Mouse (Mus musculus): ENCODE measurements around the gene Amer1. TPM values are rescaled to one million over a fixed set of nuclear protein-coding genes. Genes with fewer than 3 reads are reported as not detected.

Amer1 gene
- total and polyA plus RNA-seq, 3 experiments, result 1.5 to 17.0 (median 4.7) TPM

GRCm38 (mm10) chrX:95445866-95446265 is 1.2 kb upstream of the Amer1 start:
- Histone ChIP-seq H3K79me2 (ENCODE audit: control insufficient read depth, insufficient read depth, low read length, poor library complexity) (no peaks in the 10 kb centered on the region; the same call in 1 of the 2 replicates), H3K9me3 (replicated peaks; ENCODE audit: insufficient read depth, low read length) (no peaks in the 10 kb centered on the region), H3K4me1 (ENCODE audit: control insufficient read depth in 1 of 2, insufficient read depth in 2 of 2, low read length in 2 of 2) (peaks cover 0 to 7% of the 10 kb centered on the region in 2 experiments; a peak in 1 of 4 replicates), H3K9ac (ENCODE audit: control insufficient read depth, low read depth, low read length, poor library complexity, severe bottlenecking) (no peak overlapping the region), H3K27me3 (ENCODE audit: control insufficient read depth in 1 of 2, insufficient read depth in 2 of 2, low read length in 2 of 2) (no peaks in the 10 kb centered on the region), H3K36me3 (ENCODE audit: control insufficient read depth in 1 of 2, insufficient read depth in 2 of 2, low read length in 2 of 2) (no peaks in the 10 kb centered on the region), H3K27ac (ENCODE audit: control insufficient read depth, low read depth, low read length) (no peak overlapping the region), H3K4me3 (ENCODE audit: control insufficient read depth in 1 of 2, insufficient read depth in 1 of 2, low read depth in 2 of 2, low read length in 2 of 2) (no peak overlapping the region)
- no peak for DNase-seq (ENCODE audit: low read depth, low spot score)
- no peak for TF ChIP-seq ELF1 (IDR thresholded peaks at IDR 0.05; ENCODE audit: low read depth, low read length)
- TF ChIP-seq RCOR1 (IDR thresholded peaks at IDR 0.05; ENCODE audit: low read depth, low read length), result no peak
- no peak for TF ChIP-seq SIN3A (IDR thresholded peaks at IDR 0.05; ENCODE audit: low read length)
- no peak for TF ChIP-seq NRF1 (IDR thresholded peaks at IDR 0.05; ENCODE audit: insufficient read depth, low read depth, low read length, poor library complexity, severe bottlenecking)
- no peak for TF ChIP-seq MAZ (IDR thresholded peaks at IDR 0.05; ENCODE audit: low read depth, low read length)
- no peak for TF ChIP-seq UBTF (IDR thresholded peaks at IDR 0.05; ENCODE audit: borderline replicate concordance, insufficient read depth, low read depth, low read length)
- no peak for TF ChIP-seq POLR2AphosphoS5 (IDR thresholded peaks at IDR 0.05; ENCODE audit: borderline replicate concordance, low read depth, low read length)
- TF ChIP-seq MAX (IDR thresholded peaks at IDR 0.05; ENCODE audit: low read length), result no peak
- no peak for TF ChIP-seq TBP (IDR thresholded peaks at IDR 0.05; ENCODE audit: low read depth, low read length)
- TF ChIP-seq CHD1 (IDR thresholded peaks at IDR 0.05; ENCODE audit: low read depth, low read length), result no peak

DNA sequence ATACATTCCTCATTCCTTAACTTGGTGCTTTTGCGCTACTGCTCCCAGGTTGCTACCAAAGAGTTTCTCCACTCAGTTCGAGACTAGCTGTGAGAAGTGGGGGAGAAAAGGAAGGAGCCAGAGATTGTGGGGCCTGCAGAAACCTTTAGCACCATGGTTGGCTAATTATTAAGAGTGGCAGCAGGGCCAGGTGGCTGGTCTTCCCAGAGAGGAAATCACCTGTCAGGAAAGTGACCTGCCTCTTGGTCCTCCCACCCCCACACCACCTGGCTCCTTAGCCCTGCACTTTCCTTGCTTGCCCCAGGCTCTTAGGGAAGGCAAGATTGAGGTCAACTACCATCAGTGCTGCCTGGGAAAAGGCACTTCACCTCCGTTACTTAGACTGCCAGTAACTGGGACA is 469 bp upstream of the Amer1 start:
- Histone ChIP-seq H3K27ac (ENCODE audit: control insufficient read depth, low read depth, low read length) (no peak overlapping the region), H3K9me3 (replicated peaks; ENCODE audit: insufficient read depth, low read length) (no peaks in the 10 kb centered on the region), H3K27me3 (ENCODE audit: control insufficient read depth in 1 of 2, insufficient read depth in 2 of 2, low read length in 2 of 2) (no peaks in the 10 kb centered on the region), H3K79me2 (ENCODE audit: control insufficient read depth, insufficient read depth, low read length, poor library complexity) (no peaks in the 10 kb centered on the region; the same call in 1 of the 2 replicates), H3K4me1 (ENCODE audit: control insufficient read depth in 1 of 2, insufficient read depth in 2 of 2, low read length in 2 of 2) (peaks cover 0 to 7% of the 10 kb centered on the region in 2 experiments; a peak in 1 of 4 replicates), H3K9ac (ENCODE audit: control insufficient read depth, low read depth, low read length, poor library complexity, severe bottlenecking) (peak overlapping the region; percentile 66), H3K36me3 (ENCODE audit: control insufficient read depth in 1 of 2, insufficient read depth in 2 of 2, low read length in 2 of 2) (no peaks in the 10 kb centered on the region), H3K4me3 (ENCODE audit: control insufficient read depth in 1 of 2, insufficient read depth in 1 of 2, low read depth in 2 of 2, low read length in 2 of 2) (peak overlapping the region; percentile 92 to 93)
- TF ChIP-seq GATA1 (IDR thresholded peaks at IDR 0.05; ENCODE audit: low read depth, low read length) (no peak), CHD2 (IDR thresholded peaks at IDR 0.05; ENCODE audit: low read length) (no peak), RAD21 (IDR thresholded peaks at IDR 0.05; ENCODE audit: low read depth, low read length) (no peak), ETS1 (IDR thresholded peaks at IDR 0.05; ENCODE audit: low read depth, low read length) (no peak)
- DNase-seq (ENCODE audit: low read depth, low spot score), result no peak
